Comparison of ENCODE assay signal across 8 mouse cellular contexts in the genomic region with DNA sequence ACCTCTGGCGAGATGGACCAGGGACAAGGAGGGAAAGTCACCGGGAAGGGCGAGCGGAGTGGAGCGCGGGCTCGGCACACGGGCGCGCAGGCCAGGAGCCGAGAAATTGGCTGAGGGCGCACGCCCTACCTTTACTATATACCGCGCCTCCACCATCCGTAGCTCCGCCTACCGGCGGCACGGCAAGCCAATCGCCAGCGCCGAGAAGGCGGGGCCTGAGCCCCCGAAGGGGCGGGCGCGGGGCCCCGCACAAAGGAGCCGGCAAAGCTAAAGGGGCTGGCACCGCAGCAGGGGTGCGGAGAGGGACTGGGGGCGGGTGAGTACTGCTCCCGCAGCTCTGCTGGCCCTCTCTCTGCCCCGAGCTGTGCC. TPM values are rescaled to one million over a fixed set of nuclear protein-coding genes. Genes with fewer than 3 reads are reported as not detected.
DNase-seq lines count a peak whose midpoint lies in the region; ATAC-seq and TF ChIP-seq lines count a peak whose summit lies in the region.

A gene (minus strand): TSS at position 111 of the 369 bp plus-strand sequence.

- H3K4me1 ChIP-seq in E14TG2a.4 (replicated peaks; ENCODE audit: low read depth, low read length): peaks cover 76% of the 10 kb centered on the region
- peaks cover 50% of the 10 kb centered on the region for H3K4me1 ChIP-seq in forebrain, embryonic 15.5 days
- peaks cover 49% of the 10 kb centered on the region for H3K4me1 ChIP-seq in thymus, adult 2 months (replicated peaks; ENCODE audit: control insufficient read depth, insufficient read depth, low read length)

- H3K9me3 ChIP-seq in E14TG2a.4 (ENCODE audit: low read length): no peaks in the 10 kb centered on the region
- no peaks in the 10 kb centered on the region for H3K9me3 ChIP-seq in forebrain, embryonic 15.5 days

- ATAC-seq in forebrain, embryonic 15.5 days (replicated peaks): peak; percentile 96
- ATAC-seq in neutrophil, adult 5-6 weeks (ENCODE audit: extremely low read depth, insufficient number of reproducible peaks, low FRiP score, poor library complexity, severe bottlenecking): peak; percentile 72

- peak; percentile 79 for TF ChIP-seq POLR2A in thymus, adult 2 months (IDR thresholded peaks at IDR 0.05; ENCODE audit: control insufficient read depth, extremely low read depth, insufficient read depth, low read length, poor library complexity)

- H3K27me3 ChIP-seq in E14TG2a.4 (ENCODE audit: insufficient read depth, low read length): peaks cover 8% of the 10 kb centered on the region; the same call in 1 of the 2 replicates
- H3K27me3 ChIP-seq in forebrain, embryonic 15.5 days: no peaks in the 10 kb centered on the region
- no peaks in the 10 kb centered on the region for H3K27me3 ChIP-seq in thymus, adult 2 months (ENCODE audit: control insufficient read depth, insufficient read depth, low read length)

- WGBS in forebrain, embryonic 15.5 days: under 1% methylated on average over 31 of the region's 35 CpGs
- under 1% methylated on average over 35 of the region's 35 CpGs for WGBS in large intestine, adult 2 months
- WGBS in thymus, adult 2 months: under 1% methylated on average over 35 of the region's 35 CpGs

- peak within 1 kb of the TSS; percentile 90 for H3K4me3 ChIP-seq in E14TG2a.4 (replicated peaks; ENCODE audit: low read length)
- peak within 1 kb of the TSS; percentile 78 for H3K4me3 ChIP-seq in forebrain, embryonic 15.5 days
- peak within 1 kb of the TSS; percentile 88 for H3K4me3 ChIP-seq in thymus, adult 2 months (ENCODE audit: control insufficient read depth, insufficient read depth, low read length)

- H3K27ac ChIP-seq in forebrain, embryonic 15.5 days (replicated peaks): peak within 1 kb of the TSS; percentile 96
- peak within 1 kb of the TSS; percentile 77 for H3K27ac ChIP-seq in thymus, adult 2 months (ENCODE audit: control insufficient read depth, insufficient read depth, low read length)

- H3K4me2 ChIP-seq in forebrain, embryonic 15.5 days (replicated peaks): peak within 1 kb of the TSS; percentile 87

- no peak for TF ChIP-seq CTCF in E14TG2a.4 (conservative IDR thresholded peaks at IDR 0.05; ENCODE audit: low read length)
- TF ChIP-seq CTCF in thymus, adult 2 months (IDR thresholded peaks at IDR 0.05; ENCODE audit: borderline replicate concordance, control insufficient read depth, extremely low read depth, insufficient read depth, low read length, poor library complexity): peak; percentile 50; the same call in 1 of the 2 replicates

- H3K9ac ChIP-seq in forebrain, embryonic 15.5 days (replicated peaks): peak within 1 kb of the TSS; percentile 83

- intact Hi-C loops in heart, postnatal 14 days (cut with DNase I): loop anchor here (5.0 kb wide), 2 partner anchors 229 to 659 kb away; no protein-coding TSS in a partner anchor

- peak; percentile 20 for DNase-seq in c-Kit-positive CD71-positive TER-119-positive erythroid progenitor cells, embryonic 14.5 days (ENCODE audit: low spot score)
- DNase-seq in heart, postnatal 14 days: peak; percentile 85 to 90
- no peak for DNase-seq in large intestine, adult 2 months (ENCODE audit: low read depth, low spot score)
- peak; percentile 88 to 91 for DNase-seq in lung, adult 18-20 months
- peak; percentile 93 for DNase-seq in thymus, adult 2 months

- H3K36me3 ChIP-seq in E14TG2a.4 (ENCODE audit: insufficient read depth, low read length): peaks cover 9% of the 10 kb centered on the region
- no peaks in the 10 kb centered on the region for H3K36me3 ChIP-seq in forebrain, embryonic 15.5 days
- no peaks in the 10 kb centered on the region for H3K36me3 ChIP-seq in thymus, adult 2 months (ENCODE audit: control insufficient read depth, insufficient read depth, low read length)

RNA-seq across cellular contexts. Expression of the gene that starts here (rescaled TPM):
- 80.3 and 102 TPM in 2 replicates for polyA plus RNA-seq in forebrain, embryonic 15.5 days (2015; fragmentation: Nextera tagmentation; extraction: Ambion mirVana)
- 100 to 1,000 TPM; 452 to 466 TPM for total RNA-seq in heart, postnatal 14 days (2021)
- polyA plus RNA-seq in large intestine, adult 2 months (2012; rRNA removed): 296 and 406 TPM in 2 replicates
- total RNA-seq in neutrophil, adult 5-6 weeks (2017): 14.7 and 16.5 TPM in 2 replicates
- polyA plus RNA-seq in thymus, adult 2 months (2012; rRNA removed): 56.5 and 59.4 TPM in 2 replicates

Comparison
In these comparisons a context has a peak if more than half of its experiments do, and no peak if none do; other contexts are left out.
1. RNA of the gene that starts here (total RNA-seq): 452 to 466 TPM in heart, postnatal 14 days; 14.7 to 16.5 TPM in neutrophil, adult 5-6 weeks; every median in the first group is over 10 times any median in the second.
2. Peak in every context shown above with its lines, with median percentiles within 50 percentile points of each other: H3K4me3 ChIP-seq.